8 mouse cellular contexts compared by ENCODE assay signal in genomic region chr8:111742261-111743037, GRCm38 (mm10). TPM values are rescaled to one million over a fixed set of nuclear protein-coding genes. Genes with fewer than 3 reads are reported as not detected.
DNase-seq lines count a peak whose midpoint lies in the region; ATAC-seq lines count a peak whose summit lies in the region.

No protein-coding gene starts in this region.

- H3K4me2 ChIP-seq in heart, embryonic 13.5 days, result peak overlapping the region; percentile 84
- H3K4me2 ChIP-seq in forebrain, embryonic 14.5 days (ENCODE audit: low read length), result peak overlapping the region; percentile 79
- peak overlapping the region; percentile 79 for H3K4me2 ChIP-seq in kidney, embryonic 15.5 days

- H3K27ac ChIP-seq in heart, embryonic 13.5 days (replicated peaks), result peak overlapping the region; percentile 89
- H3K27ac ChIP-seq in forebrain, embryonic 14.5 days (ENCODE audit: low read depth, low read length), result peak overlapping the region; percentile 85
- H3K27ac ChIP-seq in kidney, embryonic 15.5 days, result peak overlapping the region; percentile 87
- peak overlapping the region; percentile 98 for H3K27ac ChIP-seq in midbrain, embryonic 10.5 days (replicated peaks)

- no peak for ATAC-seq in heart, embryonic 13.5 days (ENCODE audit: extremely low read depth, insufficient number of reproducible peaks, low FRiP score, low TSS enrichment)
- ATAC-seq in forebrain, embryonic 14.5 days, result no peak; the same call in 1 of the 2 replicates
- no peak for ATAC-seq in kidney, embryonic 15.5 days (replicated peaks; ENCODE audit: low FRiP score)

- H3K27me3 ChIP-seq in heart, embryonic 13.5 days (replicated peaks), result no peaks in the 10 kb centered on the region
- no peaks in the 10 kb centered on the region for H3K27me3 ChIP-seq in forebrain, embryonic 14.5 days (replicated peaks; ENCODE audit: control insufficient read depth, insufficient read depth, low read length)
- H3K27me3 ChIP-seq in kidney, embryonic 15.5 days, result no peaks in the 10 kb centered on the region
- H3K27me3 ChIP-seq in midbrain, embryonic 10.5 days (ENCODE audit: low read depth, poor library complexity, severe bottlenecking), result peaks cover 8% of the 10 kb centered on the region

- intact Hi-C loops in heart, postnatal 14 days (cut with DNase I), result no loop called here

- H3K4me1 ChIP-seq in heart, embryonic 13.5 days, result peaks cover 86% of the 10 kb centered on the region
- H3K4me1 ChIP-seq in forebrain, embryonic 14.5 days (ENCODE audit: control insufficient read depth, insufficient read depth, low read length), result peaks cover 59% of the 10 kb centered on the region
- H3K4me1 ChIP-seq in kidney, embryonic 15.5 days, result peaks cover 80% of the 10 kb centered on the region
- H3K4me1 ChIP-seq in midbrain, embryonic 10.5 days, result peaks cover 88% of the 10 kb centered on the region

- no peak for DNase-seq in heart, postnatal 14 days
- peak; percentile 88 for DNase-seq in brain, adult 2 months (ENCODE audit: low read depth, low spot score)
- DNase-seq in forebrain, embryonic 14.5 days (ENCODE audit: low spot score), result peak; percentile 73
- no peak for DNase-seq in midbrain, embryonic 10.5 days (ENCODE audit: low spot score)
- no peak for DNase-seq in gastrocnemius, adult 8-10 months (ENCODE audit: low spot score in 2 of 2)
- DNase-seq in urinary bladder, postnatal 10 days (ENCODE audit: low spot score), result no peak

- WGBS in heart, embryonic 13.5 days, result 32% methylated on average over 11 of the region's 11 CpGs
- 8% methylated on average over 11 of the region's 11 CpGs for WGBS in forebrain, embryonic 14.5 days
- WGBS in kidney, embryonic 15.5 days, result 22% methylated on average over 11 of the region's 11 CpGs
- 34% methylated on average over 11 of the region's 11 CpGs for WGBS in midbrain, embryonic 10.5 days

- no peaks in the 10 kb centered on the region for H3K36me3 ChIP-seq in heart, embryonic 13.5 days
- H3K36me3 ChIP-seq in forebrain, embryonic 14.5 days (ENCODE audit: control insufficient read depth, insufficient read depth, low read length), result no peaks in the 10 kb centered on the region
- no peaks in the 10 kb centered on the region for H3K36me3 ChIP-seq in kidney, embryonic 15.5 days
- H3K36me3 ChIP-seq in midbrain, embryonic 10.5 days, result peaks cover 7% of the 10 kb centered on the region; the same call in 1 of the 2 replicates

- peak overlapping the region; percentile 94 for H3K4me3 ChIP-seq in heart, embryonic 13.5 days
- peak overlapping the region; percentile 75 for H3K4me3 ChIP-seq in forebrain, embryonic 14.5 days (ENCODE audit: low read depth, low read length)
- H3K4me3 ChIP-seq in kidney, embryonic 15.5 days (replicated peaks), result peak overlapping the region; percentile 90
- peak overlapping the region; percentile 95 for H3K4me3 ChIP-seq in midbrain, embryonic 10.5 days

- H3K9ac ChIP-seq in heart, embryonic 13.5 days, result peak overlapping the region; percentile 95
- H3K9ac ChIP-seq in forebrain, embryonic 14.5 days (ENCODE audit: low read length), result peak overlapping the region; percentile 96
- peak overlapping the region; percentile 90 for H3K9ac ChIP-seq in kidney, embryonic 15.5 days

- no peaks in the 10 kb centered on the region for H3K9me3 ChIP-seq in heart, embryonic 13.5 days
- H3K9me3 ChIP-seq in forebrain, embryonic 14.5 days (replicated peaks; ENCODE audit: control insufficient read depth, low read length), result no peaks in the 10 kb centered on the region
- H3K9me3 ChIP-seq in kidney, embryonic 15.5 days (replicated peaks), result no peaks in the 10 kb centered on the region
- no peaks in the 10 kb centered on the region for H3K9me3 ChIP-seq in midbrain, embryonic 10.5 days (replicated peaks)

RNA-seq across cellular contexts. Expression of gene Bcar1, which starts 1.2 kb away (rescaled TPM):
- polyA plus RNA-seq in heart, embryonic 13.5 days (2015; fragmentation: Nextera tagmentation; extraction: Ambion mirVana), result 40.2 and 43.4 TPM in 2 replicates
- 10 to 100 TPM; 27.1 to 35.7 TPM for total RNA-seq in heart, postnatal 14 days (2021)
- 41.2 and 44.2 TPM in 2 replicates for polyA plus RNA-seq in forebrain, embryonic 14.5 days (2014; fragmentation: Nextera tagmentation; extraction: Ambion mirVana)
- polyA plus RNA-seq in kidney, embryonic 15.5 days (2015; fragmentation: Nextera tagmentation; extraction: Ambion mirVana), result 45.7 and 53.8 TPM in 2 replicates
- 52.4 and 53.7 TPM in 2 replicates for polyA plus RNA-seq in midbrain, embryonic 10.5 days (2016; fragmentation: Nextera tagmentation; extraction: Ambion mirVana)
- total RNA-seq in gastrocnemius, adult 8-10 months (2022), result 10 to 100 TPM; 10.7 to 11.1 (median 10.8) TPM

RNA-seq across cellular contexts. Expression of gene Ctrb1, which starts 51.6 kb away (rescaled TPM):
- 1.9 TPM in 1 of 2 replicates, not detected in the other for polyA plus RNA-seq in heart, embryonic 13.5 days (2015; fragmentation: Nextera tagmentation; extraction: Ambion mirVana)
- not detected for total RNA-seq in heart, postnatal 14 days (2021)
- not detected in 2 replicates for polyA plus RNA-seq in forebrain, embryonic 14.5 days (2014; fragmentation: Nextera tagmentation; extraction: Ambion mirVana)
- 0.45 and 5.2 TPM in 2 replicates for polyA plus RNA-seq in kidney, embryonic 15.5 days (2015; fragmentation: Nextera tagmentation; extraction: Ambion mirVana)
- polyA plus RNA-seq in midbrain, embryonic 10.5 days (2016; fragmentation: Nextera tagmentation; extraction: Ambion mirVana), result not detected in 2 replicates
- total RNA-seq in gastrocnemius, adult 8-10 months (2022), result under 1 TPM in 1 of 4 experiments, not detected in 3; 0.35 TPM

Comparison
In these comparisons a context has a peak if more than half of its experiments do, and no peak if none do; other contexts are left out.
1. DNase-seq: peak in brain, adult 2 months (single experiment) and forebrain, embryonic 14.5 days (single experiment); none in heart, postnatal 14 days (0 of 2), midbrain, embryonic 10.5 days (single experiment), gastrocnemius, adult 8-10 months (0 of 2) and urinary bladder, postnatal 10 days (single experiment).
2. Peak in every context shown above with its lines, with median percentiles within 50 percentile points of each other: H3K27ac ChIP-seq, H3K4me2 ChIP-seq, H3K4me3 ChIP-seq and H3K9ac ChIP-seq.